Mouse (Mus musculus): ENCODE measurements at regions not wholly inside any gene's neighbourhood (a gene's known extent, or its start where the extent isn't known, plus 50 kb on each side); places are given as distances from the start of the nearest gene placed in this dataset.

DNA sequence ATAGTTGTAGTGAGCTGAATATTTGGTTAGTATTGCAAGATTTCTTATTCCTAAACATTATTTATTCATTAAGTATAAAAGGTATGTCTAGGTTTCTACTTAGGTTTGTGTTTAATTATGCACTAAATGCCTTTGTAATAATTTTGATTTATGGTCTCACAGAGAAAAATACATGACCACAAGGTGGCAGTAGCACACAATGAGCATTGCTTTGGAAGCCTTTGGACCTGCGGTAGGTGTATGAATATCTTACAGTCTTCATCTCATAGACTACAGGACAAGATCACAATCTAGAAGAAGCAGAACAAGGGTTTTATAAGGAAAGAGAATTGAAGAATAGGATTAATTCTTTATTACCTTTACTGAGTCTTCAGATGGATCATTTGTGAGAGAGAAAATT, 1455.0 kb upstream of the Cdh6 start:
- TF ChIP-seq CTCF (IDR thresholded peaks at IDR 0.05; ENCODE audit: borderline replicate concordance, extremely low read depth, insufficient read depth, insufficient read length) (peak; percentile 54; the same call in 1 of the 2 replicates), POLR2A (IDR thresholded peaks at IDR 0.05; ENCODE audit: borderline replicate concordance, extremely low read depth, insufficient read depth, insufficient read length, poor library complexity, severe bottlenecking) (no peak)
